Mouse (Mus musculus) E14TG2a.4 (cell line): ENCODE data around the gene Entpd1.

ENCODE experiments used
- CTCF ChIP-seq: conservative IDR thresholded peaks from 2 replicates; pipeline ENCODE4 v1.5.1; 2014; ENCODE audit warnings: low read length
- POU5F1 ChIP-seq: IDR thresholded peaks from 2 replicates; pipeline ENCODE4 v1.6.1; 2014; ENCODE audit warnings: low read length, borderline replicate concordance

- TF ChIP-seq CTCF (no peak), POU5F1 (no peak)
These were observed 111.3 kb downstream of the Entpd1 start for GRCm38 (mm10) chr19:40723516-40723915.
